Mouse (Mus musculus) v-Abl transformed pro-B cells (cell line): ENCODE results near the gene Nmur1.

Experiments
- in situ Hi-C, 2 experiments: fragments of 400-800 bp; cut with MboI; formaldehyde crosslinking; loops; one replicate each; pipeline ENCODE4 v1.15.1; 2025; ENCODE audit not compliant: unreplicated experiment in 2 of 2

Nmur1 gene

GRCm38 (mm10) chr1:86415612-86416184 lies 10.3 kb downstream of the Nmur1 start:
- in situ Hi-C loops = no loop called here

- in situ Hi-C loops = no loop called here
Measured at GRCm38 (mm10) chr1:86415144-86415543, 10.9 kb downstream of the Nmur1 start.

GRCm38 (mm10) chr1:86414715-86415114 lies 11.3 kb downstream of the Nmur1 start:
- in situ Hi-C loops = no loop called here

- in situ Hi-C loops = no loop called here
Measured at GRCm38 (mm10) chr1:86409476-86409875, 16.6 kb downstream of the Nmur1 start.

GRCm38 (mm10) chr1:86408515-86408914 lies 17.5 kb downstream of the Nmur1 start:
- in situ Hi-C loops = no loop called here

GRCm38 (mm10) chr1:86406914-86407313 lies 19.1 kb downstream of the Nmur1 start:
- in situ Hi-C loops = no loop called here

GRCm38 (mm10) chr1:86406313-86406712 lies 19.7 kb downstream of the Nmur1 start:
- in situ Hi-C loops = no loop called here

GRCm38 (mm10) chr1:86404834-86405233 lies 21.2 kb downstream of the Nmur1 start:
- in situ Hi-C loops = no loop called here

GRCm38 (mm10) chr1:86400096-86400754 lies 25.8 kb downstream of the Nmur1 start:
- in situ Hi-C loops = no loop called here

GRCm38 (mm10) chr1:86399322-86399721 lies 26.7 kb downstream of the Nmur1 start:
- in situ Hi-C loops = no loop called here

GRCm38 (mm10) chr1:86398222-86398621 lies 27.8 kb downstream of the Nmur1 start:
- in situ Hi-C loops = no loop called here

- in situ Hi-C loops = no loop called here
Measured at GRCm38 (mm10) chr1:86397621-86398020, 28.4 kb downstream of the Nmur1 start.

- in situ Hi-C loops = no loop called here
Measured at GRCm38 (mm10) chr1:86395897-86396296, 30.1 kb downstream of the Nmur1 start.

GRCm38 (mm10) chr1:86394246-86394645 lies 31.8 kb downstream of the Nmur1 start:
- in situ Hi-C loops = no loop called here

GRCm38 (mm10) chr1:86393219-86393618 lies 32.8 kb downstream of the Nmur1 start:
- in situ Hi-C loops = no loop called here

- in situ Hi-C loops = no loop called here
Measured at GRCm38 (mm10) chr1:86391425-86391824, 34.6 kb downstream of the Nmur1 start.

- in situ Hi-C loops = no loop called here
Measured at GRCm38 (mm10) chr1:86389230-86389629, 36.8 kb downstream of the Nmur1 start.

GRCm38 (mm10) chr1:86381027-86381426 lies 45.0 kb downstream of the Nmur1 start:
- in situ Hi-C loops = no loop called here

- in situ Hi-C loops = no loop called here
Measured at GRCm38 (mm10) chr1:86379161-86379569, 46.9 kb downstream of the Nmur1 start.

GRCm38 (mm10) chr1:86378662-86379061 lies 47.4 kb downstream of the Nmur1 start:
- in situ Hi-C loops = no loop called here

- in situ Hi-C loops = no loop called here
Measured at GRCm38 (mm10) chr1:86376354-86376753, 49.7 kb downstream of the Nmur1 start.

- in situ Hi-C loops = no loop called here
Measured at GRCm38 (mm10) chr1:86371997-86372396, 54.0 kb downstream of the Nmur1 start.
